Mouse (Mus musculus) kidney, adult 8-10 months (tissue): ENCODE data around the gene Vstm4.

Experiments
- DNase-seq, 2 experiments: peaks; one replicate each; pipeline ENCODE4 v3.0.0; 2022

Vstm4 gene

DNA sequence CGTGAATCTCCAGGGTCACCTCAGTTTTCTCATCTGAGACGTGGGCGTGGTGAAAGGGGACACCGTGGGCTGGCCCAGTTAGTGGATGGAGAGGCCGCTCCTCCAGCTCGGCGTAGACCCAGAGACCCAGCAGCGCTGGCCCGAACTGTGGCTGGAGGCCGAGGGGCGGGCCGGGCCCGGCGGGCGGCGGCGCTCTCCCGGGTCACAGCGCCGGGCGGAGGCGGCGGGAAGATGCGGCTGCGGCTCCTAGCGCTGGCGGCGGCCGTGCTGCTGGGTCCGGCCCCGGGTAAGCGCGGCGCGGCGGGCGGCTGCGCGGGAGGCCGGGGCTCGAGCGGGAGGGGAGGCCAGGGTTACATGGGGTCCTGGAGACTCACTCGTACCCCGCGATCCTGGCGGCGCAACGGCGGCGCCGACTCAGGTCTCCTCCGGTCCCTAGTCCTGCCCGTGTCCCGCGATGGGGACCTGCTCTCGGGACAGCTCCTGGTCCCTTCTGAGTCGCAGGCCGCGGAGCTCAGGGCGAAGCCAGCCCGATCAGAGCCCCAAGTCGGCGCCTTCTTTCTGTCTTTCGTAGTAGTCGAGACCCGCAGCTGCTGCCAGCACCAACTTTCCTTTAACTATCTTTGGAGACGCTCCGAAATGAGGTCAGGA is at the start of gene Vstm4:
Vstm4 (plus strand) TSS at position 76 of the 648 bp plus-strand sequence.
- DNase-seq = peak; percentile 28 to 35

DNA sequence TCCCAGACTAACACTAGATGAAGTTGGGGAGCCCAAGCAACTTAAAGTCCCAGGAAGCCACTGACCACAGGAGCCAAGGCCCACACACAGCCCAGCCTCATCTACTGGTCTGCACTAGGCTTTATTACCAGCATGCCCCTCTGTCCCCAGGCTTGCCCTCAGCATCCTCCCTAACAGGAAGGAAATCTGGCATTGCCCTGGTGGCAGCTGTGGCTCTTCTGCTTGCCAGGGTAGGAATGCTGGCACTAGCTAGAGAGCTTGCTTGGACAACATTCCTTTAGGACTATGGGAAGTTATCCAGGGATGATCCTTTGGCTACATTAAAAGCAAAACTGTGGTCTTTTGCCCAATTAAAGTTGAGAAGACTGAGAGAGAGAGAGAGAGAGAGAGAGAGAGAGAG is 46.4 kb upstream of the Vstm4 start:
- no peak for DNase-seq

DNA sequence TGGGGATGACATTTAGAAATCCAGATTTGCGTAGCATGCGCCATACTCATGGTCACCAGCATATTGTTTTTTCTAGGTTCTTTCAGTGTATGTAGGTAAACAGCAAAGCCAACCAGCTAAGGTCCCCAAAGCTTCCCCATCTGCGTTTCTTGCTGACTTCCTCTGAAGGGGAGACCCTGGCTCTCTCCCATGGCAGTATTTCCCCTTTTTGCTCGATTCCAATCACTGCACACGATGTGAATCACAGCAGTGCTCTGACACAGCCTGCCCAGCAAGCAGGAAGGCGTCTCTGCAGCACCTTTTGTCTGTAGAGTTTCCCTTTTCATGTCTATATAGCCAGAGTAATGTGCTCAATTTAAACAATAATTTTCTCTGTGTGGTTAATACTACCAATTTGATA is 44.1 kb upstream of the Vstm4 start:
- DNase-seq = no peak

DNA sequence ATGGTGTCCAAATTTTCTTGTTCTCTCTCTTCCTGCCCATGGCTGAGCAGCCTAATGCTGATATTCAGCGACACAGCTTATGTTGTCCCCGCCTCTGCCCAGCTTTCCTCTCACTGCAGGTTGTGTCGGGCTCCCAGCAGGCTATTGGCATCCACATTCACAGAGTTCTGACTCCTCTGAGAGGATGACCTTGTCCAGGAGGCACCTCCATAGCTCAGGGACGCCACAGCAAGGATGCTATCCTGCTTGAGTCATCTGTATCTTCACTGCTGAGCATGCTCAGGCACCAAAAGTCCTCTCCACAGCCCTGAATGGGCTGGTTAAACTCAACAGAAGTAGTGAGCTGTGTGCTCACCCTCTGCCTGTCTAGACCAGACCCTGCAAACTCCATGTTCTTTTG is 41.6 kb upstream of the Vstm4 start:
- no peak for DNase-seq

DNA sequence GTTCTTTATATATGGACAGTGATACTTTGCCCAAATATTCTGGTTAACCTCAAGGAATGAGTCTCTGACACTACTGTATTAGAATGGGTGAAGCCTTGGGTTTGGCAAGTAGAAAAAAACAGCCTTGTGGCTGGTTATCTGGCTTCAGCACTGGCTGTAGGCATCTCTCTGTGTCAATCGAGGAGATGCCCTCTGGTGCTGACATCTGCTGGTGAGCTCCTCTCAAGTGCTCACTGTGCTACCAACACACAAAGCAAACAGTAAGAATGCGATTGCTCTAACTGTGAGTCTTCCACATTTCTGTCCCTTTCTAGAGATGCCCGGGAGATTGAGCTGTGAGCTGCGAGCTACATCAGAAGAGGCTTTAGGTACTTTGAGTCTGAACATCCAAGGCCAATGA is 40.0 kb upstream of the Vstm4 start:
- no peak for DNase-seq

DNA sequence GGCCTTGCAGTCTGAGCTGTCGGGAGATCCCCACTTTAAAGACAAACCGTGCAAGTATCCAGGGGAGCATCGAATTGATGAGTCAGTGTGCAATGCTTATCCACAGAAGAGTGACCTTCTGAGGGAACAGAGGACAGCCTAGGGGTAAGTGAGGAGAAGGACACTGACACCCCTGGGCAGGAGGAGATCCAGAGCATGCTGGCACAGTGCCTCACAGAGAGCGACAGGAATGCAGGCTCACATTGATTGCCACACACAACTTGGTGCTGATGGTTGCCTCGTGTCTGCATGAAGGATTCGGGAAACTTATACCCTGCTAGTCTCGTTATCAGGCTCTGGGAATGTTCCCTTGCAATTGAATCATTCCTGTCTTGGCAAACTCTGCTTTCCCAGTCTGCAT is 39.3 kb upstream of the Vstm4 start:
- DNase-seq = no peak

DNA sequence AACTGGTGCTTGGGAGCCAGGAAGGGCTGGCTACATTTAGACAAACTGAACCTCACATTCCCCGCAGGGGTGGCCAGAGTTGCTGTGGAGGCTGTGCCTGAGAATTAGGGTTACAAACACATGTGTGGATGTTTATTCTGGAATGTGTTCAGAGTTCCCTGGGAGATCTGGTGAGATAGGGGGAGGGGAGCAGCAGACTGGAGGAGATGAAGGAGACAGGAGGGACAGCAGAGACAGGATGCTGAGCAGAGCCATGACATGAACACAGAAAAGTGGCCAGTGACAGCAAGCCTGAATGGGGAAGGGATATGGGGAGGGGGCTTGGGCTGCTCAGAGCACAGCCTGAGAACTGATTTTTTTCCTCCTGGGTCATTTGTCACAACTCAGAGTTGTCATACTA is 37.3 kb upstream of the Vstm4 start:
- DNase-seq = peak; percentile 8 to 24

DNA sequence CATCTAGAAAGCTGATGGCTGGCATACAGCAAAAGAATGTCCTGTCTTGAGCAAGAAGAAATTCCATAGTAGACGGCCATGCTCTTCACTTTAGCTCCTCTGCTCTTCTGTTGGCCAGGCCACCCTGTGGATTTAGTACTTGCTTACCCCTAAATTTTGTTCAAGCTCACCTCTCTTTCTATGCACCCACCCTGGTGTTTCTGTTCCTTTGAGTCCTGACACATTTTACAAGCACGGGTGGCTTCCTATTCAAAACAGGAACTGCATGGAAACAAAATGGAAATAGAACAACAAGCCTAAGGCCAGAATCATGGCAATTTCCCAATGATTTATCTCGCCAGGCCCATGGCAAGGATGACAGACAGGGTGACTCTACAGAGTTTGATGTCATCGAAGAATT is 33.7 kb upstream of the Vstm4 start:
- no peak for DNase-seq

DNA sequence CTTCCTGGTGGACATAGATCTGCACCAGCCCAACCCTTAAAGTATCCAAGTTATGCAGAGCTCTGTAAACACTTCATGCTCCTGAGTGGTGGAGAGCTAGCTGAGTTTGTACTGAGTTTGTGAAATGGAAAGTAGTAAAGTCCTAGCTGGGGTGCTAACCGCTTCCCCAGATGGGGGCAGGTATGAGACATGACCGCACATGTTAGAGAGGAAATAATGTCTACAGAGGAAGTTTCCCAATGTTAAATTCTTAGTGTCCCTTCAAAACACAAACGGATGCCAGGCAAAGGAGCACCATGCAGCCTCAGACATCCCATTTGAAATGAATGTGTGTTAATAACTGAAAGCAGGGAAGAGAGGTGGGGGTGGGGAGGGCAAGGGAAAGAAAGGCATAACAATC is 32.7 kb upstream of the Vstm4 start:
- no peak for DNase-seq

DNA sequence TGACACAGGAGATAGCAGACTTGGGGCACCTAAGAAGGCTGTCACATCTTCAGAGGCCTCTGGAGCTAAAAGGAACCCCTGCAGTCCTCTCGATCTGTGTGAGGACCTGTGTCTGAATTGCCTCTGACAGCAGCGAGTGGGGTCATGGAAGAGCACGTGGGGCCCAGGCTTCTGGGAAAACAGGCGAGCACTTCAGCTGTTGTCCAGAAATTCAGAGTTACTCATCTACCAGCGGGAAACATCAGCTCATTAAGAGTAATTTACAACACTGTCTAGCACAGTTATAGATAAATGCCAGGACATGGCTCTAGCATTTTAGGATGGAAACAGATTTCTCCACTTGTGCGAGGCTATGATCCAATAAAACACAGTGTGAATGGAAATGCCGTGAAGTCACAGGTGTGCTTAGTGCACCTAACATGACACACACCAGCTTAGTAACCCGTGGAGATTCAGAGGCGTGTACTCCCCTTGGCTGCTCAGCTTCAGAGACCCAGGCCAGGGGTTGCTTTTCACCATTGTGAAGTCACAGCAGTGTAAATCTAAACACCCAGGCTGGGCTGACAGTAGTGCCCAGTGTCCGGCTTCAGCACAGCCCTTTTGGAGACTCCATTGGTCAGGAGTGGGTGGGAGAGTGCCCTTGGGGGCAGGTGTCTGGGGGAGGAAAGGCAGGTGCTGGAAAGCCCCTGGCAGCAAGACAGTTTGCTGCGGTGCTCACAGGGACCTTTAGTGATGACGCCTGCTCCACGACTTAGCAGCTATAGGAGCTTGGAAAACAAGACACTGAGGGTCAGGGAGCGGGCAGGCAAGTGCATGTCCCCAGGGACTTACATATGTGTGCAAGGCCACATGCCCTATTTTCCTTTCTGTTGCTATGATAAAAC is 32.0 kb upstream of the Vstm4 start:
- DNase-seq = no peak

DNA sequence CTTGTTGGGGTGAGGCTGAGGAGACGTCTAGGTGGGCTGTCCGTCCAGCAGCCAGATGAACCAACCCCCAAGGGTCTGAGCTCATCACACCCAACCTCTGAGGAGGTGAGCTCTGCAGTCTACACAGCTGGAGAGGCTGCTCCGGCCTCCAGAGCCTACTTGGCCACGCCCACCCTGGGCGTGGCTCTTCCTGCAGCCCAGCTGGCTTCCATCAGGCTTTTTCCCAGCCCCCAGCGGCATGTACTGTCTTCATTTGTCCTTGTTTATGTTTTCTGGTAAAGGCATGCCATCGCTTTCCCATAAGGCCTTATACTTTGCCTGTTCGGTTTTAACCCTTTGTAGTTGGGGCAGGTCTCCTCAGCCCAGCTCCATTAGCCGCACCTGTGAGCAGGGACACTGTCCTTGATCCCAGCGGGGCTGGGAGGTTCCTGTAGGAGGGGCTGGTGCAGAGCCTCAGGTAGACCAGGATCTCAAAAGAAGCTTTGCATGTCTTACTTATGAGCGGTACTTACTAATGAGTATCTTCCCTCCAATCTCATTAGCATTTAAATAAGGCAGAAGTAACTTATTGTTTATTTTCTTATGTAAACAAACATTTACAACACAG is 31.0 kb upstream of the Vstm4 start:
- DNase-seq = peak; percentile 17 to 52

DNA sequence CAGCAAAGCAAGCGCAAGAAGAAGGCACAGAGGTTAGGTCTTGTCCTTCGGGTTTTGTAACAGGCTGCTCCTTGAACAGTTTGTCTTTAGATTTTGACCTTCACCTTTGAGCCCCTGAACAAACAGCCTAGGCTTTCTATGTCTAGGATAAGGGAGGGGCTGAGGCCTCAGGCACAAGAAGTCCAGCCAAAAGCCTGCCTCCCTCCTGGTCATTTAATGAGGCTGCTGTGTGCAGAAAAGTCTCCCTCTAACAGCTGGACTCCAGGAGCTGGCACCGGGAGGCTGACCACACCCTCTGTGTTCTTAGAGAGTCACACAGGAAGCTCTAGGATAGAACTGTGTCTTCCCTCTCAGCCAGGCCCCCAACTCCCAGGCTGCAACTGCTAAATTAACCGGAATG is 29.4 kb upstream of the Vstm4 start:
- peak in 1 of 2 experiments; percentile 8 for DNase-seq

DNA sequence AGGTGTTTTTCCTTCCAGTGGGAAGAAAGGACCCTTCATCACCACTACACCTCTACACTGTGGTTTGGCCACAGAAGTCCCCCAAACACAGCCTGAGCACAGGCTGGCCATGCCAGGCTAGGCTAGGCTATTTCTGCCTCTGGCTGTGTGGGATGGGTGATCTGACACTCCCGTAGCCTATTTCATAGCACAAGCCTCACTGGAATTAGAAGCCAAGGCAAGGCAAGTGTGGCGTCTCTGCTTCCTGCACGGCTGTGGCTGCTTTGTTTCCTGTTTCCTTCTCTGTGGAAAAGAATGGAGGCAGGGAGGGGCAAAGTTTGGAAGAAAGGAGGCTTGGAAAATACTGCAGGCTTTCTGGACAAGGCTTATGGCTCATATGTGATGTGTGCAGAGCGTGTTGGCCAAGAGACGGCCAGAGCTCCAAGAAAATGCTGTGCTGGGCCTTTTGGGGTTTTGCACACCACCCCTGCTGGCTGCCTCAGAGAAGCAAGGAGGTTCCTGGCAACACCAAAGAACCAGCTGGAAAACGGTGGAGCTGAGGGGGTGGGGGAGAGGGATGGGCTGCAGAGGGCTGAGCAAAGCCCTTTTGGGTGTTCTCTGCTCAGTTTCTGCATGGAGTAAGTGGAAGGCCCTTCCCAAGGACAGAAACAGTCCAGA is 28.4 kb upstream of the Vstm4 start:
- DNase-seq = peak in 1 of 2 experiments; percentile 24

DNA sequence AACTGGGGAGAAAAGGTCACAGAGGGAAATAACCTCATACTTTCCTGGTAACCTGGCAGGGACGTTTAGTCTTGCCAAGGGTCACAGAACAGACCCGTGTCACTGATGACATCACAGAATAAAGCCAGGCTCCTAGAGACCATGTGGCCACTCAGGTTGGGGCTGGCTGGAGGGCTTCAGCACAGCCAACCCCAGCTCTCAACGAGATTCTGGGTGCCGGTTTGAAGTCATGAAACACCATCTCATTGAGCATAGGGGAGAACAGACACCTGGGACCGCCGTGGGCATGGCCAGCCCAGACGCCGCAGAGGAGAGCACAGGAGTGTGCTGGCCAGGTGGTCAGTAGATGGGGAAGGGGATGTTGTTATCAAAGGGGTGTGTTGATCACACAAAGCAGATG is 22.7 kb upstream of the Vstm4 start, which contains the start of gene Fam170b:
Fam170b (plus strand) TSS at position 116 of the 400 bp plus-strand sequence.
- no peak for DNase-seq

DNA sequence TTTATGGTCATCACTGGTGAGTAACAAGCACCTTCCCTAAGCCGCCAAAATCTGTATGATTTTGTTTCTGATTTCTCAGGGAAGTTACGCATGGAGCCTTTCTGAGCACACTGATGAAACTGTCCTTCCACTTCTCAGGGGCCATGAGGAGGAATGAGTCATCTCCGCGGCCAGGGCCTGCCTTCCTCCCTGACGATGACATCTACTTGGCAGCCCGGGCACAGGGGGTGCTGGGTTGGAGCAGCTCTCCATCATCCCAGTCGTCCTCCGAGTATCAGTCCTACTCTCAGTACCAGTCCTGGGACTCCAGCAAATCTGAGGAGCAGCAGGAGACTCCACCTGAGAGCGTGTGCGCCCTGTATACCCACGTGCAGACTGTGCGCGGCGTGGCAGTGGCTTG is 21.4 kb upstream of the Vstm4 start:
- DNase-seq = no peak

DNA sequence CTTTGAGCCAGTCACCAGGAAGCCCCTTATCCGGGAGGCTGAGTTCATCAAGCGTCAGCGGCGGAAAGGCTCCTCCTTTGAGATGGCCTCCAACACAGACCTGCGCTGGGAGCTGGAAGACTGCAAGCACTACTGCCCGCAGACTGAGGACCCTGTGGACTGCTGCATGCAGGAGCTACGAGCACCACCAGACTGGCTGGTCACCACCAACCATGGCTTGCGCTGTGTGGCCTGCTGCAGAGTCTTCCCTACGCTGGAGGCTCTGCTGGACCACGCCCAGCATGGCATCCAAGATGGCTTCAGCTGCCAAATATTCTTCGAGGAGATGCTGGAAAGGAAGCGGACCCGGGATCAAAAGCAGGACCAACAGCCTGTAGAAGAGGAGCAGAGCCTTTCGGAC is 21.0 kb upstream of the Vstm4 start:
- DNase-seq = no peak

DNA sequence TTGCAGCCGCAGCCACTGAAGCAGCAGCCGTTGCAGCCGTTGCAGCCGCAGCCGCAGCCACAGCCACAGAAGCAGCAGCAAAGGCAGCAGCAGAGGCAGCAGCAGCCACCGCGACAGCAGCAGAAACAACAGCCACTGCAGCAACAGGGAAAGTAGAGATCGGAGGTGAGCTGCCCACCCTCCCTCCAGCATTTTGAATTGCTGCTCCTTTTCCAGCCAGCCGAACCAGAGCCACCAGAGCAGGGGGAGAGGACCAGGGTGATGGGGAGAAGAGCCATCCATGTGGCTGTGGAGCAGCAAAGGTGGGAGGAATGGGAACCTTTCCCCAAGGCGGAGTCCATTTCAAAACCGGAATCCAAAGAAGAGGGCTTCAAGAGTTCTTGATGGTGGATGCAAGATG is 20.4 kb upstream of the Vstm4 start:
- DNase-seq = no peak

DNA sequence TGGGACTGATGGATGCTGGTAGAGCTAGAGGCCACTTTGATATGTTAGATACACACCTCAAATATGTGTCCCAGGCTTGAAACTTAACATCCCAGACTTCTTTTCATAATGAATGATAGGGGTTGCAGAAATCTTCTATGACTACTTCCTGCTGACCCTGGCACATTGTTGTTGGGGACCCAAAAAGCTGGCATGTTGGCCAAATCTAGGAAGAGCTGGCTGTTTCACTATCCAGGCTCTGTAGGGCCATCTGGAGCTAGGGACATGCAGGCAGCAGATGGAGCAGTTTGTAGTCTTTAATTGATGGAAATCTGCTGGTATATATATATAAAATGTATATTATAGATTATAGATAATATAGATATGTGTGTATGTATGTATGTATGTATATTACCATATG is 14.5 kb upstream of the Vstm4 start:
- no peak for DNase-seq

DNA sequence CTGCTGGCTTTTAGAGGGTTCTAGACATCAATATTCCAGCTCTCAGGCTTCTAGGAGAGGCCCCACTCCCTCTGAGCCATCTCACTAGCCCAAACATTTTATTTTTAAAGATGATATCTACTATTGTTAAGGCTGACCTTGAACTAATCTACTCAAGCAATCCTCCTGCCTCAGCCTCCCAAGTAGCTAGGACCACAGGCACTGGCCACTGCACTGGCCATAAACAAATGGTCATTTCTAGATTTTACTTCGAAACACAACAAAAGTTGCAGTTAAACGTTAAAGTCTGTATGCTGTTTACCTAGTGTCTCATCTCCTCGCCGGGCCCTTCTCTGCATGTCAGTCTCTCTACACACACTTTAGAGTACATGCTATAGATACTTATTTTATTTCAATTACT is 2.5 kb upstream of the Vstm4 start:
- no peak for DNase-seq

DNA sequence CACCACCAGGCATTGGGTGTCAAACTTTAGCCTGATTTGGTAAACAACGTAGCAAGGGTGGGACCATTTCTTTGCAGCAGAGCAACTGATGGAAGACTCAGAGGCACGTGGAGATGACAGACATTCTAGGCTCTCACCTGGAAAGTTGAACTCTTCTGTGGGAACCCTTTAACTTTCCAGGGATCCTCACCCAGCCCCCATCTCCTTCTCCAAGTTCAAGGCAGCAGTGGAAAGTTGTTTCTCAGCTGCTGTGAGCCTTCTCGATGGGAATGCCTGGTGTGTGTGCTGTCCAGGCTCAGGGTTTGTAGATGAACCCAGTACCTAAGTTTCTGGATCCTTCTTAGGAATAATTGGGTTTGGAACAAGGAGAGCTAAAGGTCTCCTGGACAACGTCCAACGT is 310 bp upstream of the Vstm4 start:
- no peak for DNase-seq

DNA sequence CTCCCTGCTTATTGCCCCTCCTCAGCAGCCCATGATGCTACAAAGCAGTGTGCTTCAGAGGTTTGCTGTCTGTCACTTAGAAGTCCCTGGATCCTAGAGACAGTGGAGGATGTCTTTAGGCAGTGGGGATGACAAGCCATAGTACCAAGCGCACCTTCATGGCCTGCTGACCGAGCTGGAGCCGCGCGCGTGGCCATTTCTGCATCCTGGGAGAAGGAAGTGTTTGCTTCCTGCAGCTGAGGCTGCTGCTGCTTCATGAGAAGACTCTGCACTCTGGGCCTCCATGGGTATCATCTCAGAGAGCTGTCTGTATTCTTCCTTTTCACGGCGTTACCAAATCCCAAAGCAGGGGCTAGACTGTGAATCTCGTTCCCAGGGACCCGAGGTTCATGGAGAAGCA is 1.8 kb downstream of the Vstm4 start:
- DNase-seq = no peak

DNA sequence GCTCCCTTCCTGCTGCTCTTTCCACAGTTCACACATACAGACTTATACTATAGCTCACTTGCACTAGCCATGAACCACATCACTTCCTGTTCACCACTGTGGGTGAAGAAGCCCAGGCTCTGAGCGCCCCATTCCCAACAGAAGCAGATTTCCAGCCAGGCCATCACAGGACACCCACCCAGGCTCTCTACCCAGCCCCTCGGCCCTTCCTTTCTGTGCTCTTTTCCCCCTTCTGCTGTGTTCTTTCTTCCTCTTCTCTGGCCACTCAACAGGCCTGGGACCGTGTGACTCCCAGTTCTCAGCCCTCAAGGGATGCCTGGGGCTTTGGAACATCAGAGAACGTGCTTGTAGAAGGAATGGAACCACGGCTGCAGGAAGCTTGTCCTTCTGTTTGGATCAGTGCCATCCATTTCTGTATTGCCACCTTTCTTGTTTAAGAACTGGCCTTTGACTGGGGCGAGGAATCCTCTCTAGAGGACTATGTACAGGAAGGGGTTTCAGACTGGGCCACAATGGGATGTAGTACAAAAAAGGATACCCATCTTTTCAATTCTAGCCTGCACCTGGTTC is 2.5 kb downstream of the Vstm4 start:
- DNase-seq = no peak
